Mouse (Mus musculus) heart, embryonic 11.5 days (tissue): Measurements from ENCODE around the gene Rhof. TPM values are rescaled to one million over a fixed set of nuclear protein-coding genes. Genes with fewer than 3 reads are reported as not detected.

Experiments
- ATAC-seq: fragments of 200-750 bp; cut with Nextera tagmentation; replicated peaks from 2 replicates; pipeline ENCODE4 v1.8.0; 2017; ENCODE audit warnings: moderate library complexity; ENCODE audit not compliant: insufficient number of reproducible peaks, low FRiP score, low TSS enrichment
- H3K27ac ChIP-seq: fragments of 300-500 bp; sonication (generic); 2 replicates; pipeline ENCODE4 v1.5.1; 2014; ENCODE audit warnings: mild to moderate bottlenecking, low read depth, low read length
- H3K27me3 ChIP-seq: fragments of 300-500 bp; sonication (generic); 2 replicates; pipeline ENCODE4 v1.6.1; 2014; ENCODE audit warnings: mild to moderate bottlenecking, low read length, mixed read lengths; ENCODE audit not compliant: control insufficient read depth, insufficient read depth
- H3K36me3 ChIP-seq: fragments of 300-500 bp; sonication (generic); 2 replicates; pipeline ENCODE4 v1.6.1; 2014; ENCODE audit warnings: mild to moderate bottlenecking, low read length, moderate library complexity, mixed read lengths; ENCODE audit not compliant: control insufficient read depth, insufficient read depth
- H3K4me1 ChIP-seq: fragments of 300-500 bp; sonication (generic); 2 replicates; pipeline ENCODE4 v1.6.1; 2014; ENCODE audit warnings: low read length; ENCODE audit not compliant: control insufficient read depth, insufficient read depth
- H3K4me2 ChIP-seq: fragments of 300-500 bp; sonication (generic); 2 replicates; pipeline ENCODE4 v1.6.1; 2014; ENCODE audit warnings: mild to moderate bottlenecking, moderate library complexity
- H3K4me3 ChIP-seq: fragments of 300-500 bp; sonication (generic); 2 replicates; pipeline ENCODE4 v1.5.1; 2014; ENCODE audit warnings: low read depth, low read length
- H3K9ac ChIP-seq: fragments of 300-500 bp; sonication (generic); 2 replicates; pipeline ENCODE4 v1.6.1; 2014; ENCODE audit warnings: mild to moderate bottlenecking, low read depth, low read length, moderate library complexity
- H3K9me3 ChIP-seq: fragments of 300-500 bp; sonication (generic); replicated peaks from 2 replicates; pipeline ENCODE4 v1.6.1; 2016; ENCODE audit warnings: low read length; ENCODE audit not compliant: control insufficient read depth
- WGBS: fragments of 180-500 bp; shearing (Covaris S2); extraction: QIAGEN DNeasy Blood & Tissue Kit; methylation state at CpG from one replicate; pipeline ENCODE4 v1.1.7; 2014; ENCODE audit not compliant: insufficient replicate concordance; 5-methylcytosine and 5-hydroxymethylcytosine counted together
- polyA plus RNA-seq: library from polyadenylated mRNA; unstranded; fragments of >200 nt; fragmentation: Nextera tagmentation; extraction: Ambion mirVana; gene quantifications from 2 replicates; pipeline ENCODE4 v1.2.1, GENCODE M21; 2014

Gene Rhof
- polyA plus RNA-seq, 1 experiment from 2014 or later = 1.4 TPM

DNA sequence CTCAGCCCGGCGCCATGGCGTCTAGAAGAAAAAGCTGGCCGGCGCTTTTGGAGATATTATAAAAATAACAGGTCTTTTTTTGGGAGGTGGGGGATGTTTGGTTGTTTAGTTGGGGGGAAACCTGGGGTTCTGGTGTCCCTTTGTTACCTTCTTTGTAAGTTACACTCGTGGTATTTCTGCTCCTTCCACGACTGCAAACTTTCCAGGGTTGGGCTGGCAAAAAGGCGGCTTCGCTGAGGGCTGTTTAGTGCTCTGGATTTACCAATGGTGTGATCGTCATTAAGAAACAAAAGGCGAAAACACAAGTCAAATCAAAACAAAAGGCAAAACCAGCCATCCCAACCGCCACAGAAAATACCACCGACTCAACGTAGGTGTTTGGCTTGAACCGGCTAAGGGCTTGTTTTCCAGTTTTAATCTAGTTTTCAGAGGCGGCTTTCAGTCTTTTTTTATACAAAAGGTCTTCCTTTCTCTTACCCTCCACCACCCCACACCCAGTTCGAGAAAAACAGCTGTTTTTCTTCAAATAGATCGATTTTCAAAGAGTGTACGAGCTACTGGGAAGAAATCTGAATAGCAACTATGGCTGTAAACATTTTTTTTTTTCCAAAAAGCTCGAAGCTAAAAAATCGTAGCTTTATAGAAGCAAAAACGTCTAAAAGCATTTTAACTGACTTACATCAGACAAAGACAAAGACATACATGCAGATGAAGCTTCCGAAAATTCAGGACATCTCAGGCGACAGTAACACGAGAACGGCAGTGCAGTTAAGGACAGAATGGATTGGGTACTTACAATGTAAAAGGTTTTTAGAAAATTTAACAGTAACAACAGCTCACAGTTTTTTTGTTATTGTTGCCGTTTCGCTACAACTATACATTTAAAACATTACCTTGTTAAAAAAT lies 7.5 kb upstream of the Rhof start:
- Histone ChIP-seq H3K4me2 (peak overlapping the region; percentile 100), H3K9me3 (no peaks in the 10 kb centered on the region), H3K9ac (peak overlapping the region; percentile 100), H3K36me3 (no peaks in the 10 kb centered on the region), H3K27me3 (no peaks in the 10 kb centered on the region), H3K4me3 (peak overlapping the region; percentile 92), H3K4me1 (peaks cover 51% of the 10 kb centered on the region), H3K27ac (peak overlapping the region; percentile 100)
- ATAC-seq = no peak
- 1% methylated on average over 28 of the region's 28 CpGs for WGBS

DNA sequence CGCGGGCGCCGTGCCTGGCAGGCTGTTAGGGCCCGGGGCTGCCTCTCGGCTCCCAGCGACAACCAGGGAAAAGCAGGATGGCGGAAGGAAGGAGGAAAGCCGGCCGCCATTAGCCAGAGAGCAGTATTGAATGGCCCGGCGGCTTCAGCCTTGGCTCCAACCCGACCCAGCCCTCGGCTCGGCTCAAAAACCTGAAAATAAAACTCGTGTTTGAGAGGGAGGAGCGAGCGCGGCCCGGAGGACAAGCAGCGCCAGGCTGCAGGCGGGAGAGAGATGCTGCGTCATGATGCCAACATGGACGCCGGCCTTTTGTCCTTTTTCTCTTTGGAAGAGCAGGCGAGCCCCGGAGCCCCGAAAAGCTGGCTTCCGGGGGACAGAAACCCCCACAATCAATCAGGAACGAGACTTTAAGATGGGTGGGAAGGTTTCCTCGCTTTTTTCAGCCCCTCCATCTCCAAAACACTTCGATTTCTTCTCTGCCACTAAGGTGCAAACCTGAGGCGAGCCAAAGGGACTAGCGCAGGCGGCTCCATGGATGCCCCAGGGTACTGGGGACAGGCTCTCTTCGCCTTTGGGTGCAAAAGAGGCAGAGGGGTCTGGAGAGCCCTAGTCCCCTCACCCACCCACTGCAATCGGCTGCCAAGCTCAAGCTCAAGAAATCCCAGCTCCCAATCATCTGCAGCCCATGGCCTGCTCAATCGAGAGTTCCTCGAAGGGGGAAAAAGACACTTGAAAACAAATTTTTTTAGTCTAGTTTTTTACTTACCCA lies 6.6 kb upstream of the Rhof start:
- Histone ChIP-seq H3K4me2 (peak overlapping the region; percentile 100), H3K27ac (peak overlapping the region; percentile 100), H3K4me1 (peaks cover 51% of the 10 kb centered on the region), H3K27me3 (no peaks in the 10 kb centered on the region), H3K4me3 (peak overlapping the region; percentile 92), H3K36me3 (no peaks in the 10 kb centered on the region), H3K9ac (peak overlapping the region; percentile 100), H3K9me3 (no peaks in the 10 kb centered on the region)
- under 1% methylated on average over 39 of the region's 39 CpGs for WGBS
- no peak for ATAC-seq

DNA sequence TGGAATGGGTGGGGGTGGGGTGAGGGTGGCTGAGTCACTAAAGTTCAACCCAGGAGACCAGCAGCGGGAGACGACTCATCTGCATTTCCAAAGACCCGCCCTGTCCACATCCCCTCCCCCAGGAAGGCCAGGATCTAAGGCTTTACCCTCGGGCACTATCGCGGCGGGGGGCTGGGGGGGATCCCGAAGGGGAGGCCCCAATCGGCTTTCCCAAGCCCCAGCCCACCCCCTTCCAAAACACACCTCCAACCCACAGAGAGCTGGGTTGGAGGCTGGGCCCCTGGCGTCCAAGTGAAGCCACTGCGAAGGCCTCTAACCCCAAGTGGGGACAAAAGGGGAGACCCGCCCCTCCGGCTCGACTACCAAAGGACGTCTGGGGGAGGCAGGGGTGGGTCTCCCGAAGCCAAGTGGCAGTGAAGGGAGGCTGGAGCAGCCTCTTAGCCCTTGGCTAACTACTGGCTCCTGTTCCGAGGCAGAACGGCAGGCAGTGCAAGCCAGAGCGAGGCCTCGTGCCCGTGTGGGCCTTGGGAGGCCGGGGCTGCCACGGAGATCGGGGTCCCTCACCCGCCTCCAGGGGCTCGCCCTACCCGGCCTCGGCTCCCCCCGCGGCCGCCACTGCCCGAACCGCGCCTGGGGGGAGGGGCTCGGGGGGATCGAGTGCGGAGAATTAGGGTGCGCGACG lies 5.9 kb upstream of the Rhof start:
- ATAC-seq = peak; percentile 49
- Histone ChIP-seq H3K4me1 (peaks cover 55% of the 10 kb centered on the region), H3K36me3 (no peaks in the 10 kb centered on the region), H3K27me3 (no peaks in the 10 kb centered on the region), H3K4me3 (peak overlapping the region; percentile 92), H3K9me3 (no peaks in the 10 kb centered on the region), H3K4me2 (peak overlapping the region; percentile 100), H3K27ac (peak overlapping the region; percentile 100), H3K9ac (peak overlapping the region; percentile 100)
- 1% methylated on average over 40 of the region's 40 CpGs for WGBS

DNA sequence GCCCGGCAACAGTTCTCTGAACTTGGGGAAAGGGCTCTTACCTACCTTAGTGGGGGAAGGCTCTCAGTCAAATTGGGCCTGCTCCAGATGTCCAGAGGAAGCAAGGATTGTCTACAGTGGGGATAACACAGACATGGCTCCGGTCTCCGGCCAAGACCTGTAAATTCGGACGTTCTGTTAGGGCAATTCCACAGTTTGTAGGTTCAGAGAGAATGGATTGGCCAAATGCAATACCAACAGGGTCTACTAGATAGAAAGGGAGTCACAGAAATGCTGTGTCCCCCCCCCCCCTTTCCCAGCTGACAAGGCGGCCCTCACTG lies 5.4 kb upstream of the Rhof start:
- Histone ChIP-seq H3K36me3 (no peaks in the 10 kb centered on the region), H3K9ac (peak overlapping the region; percentile 100), H3K9me3 (no peaks in the 10 kb centered on the region), H3K27ac (peak overlapping the region; percentile 100), H3K4me3 (peak overlapping the region; percentile 92), H3K4me2 (peak overlapping the region; percentile 100), H3K27me3 (no peaks in the 10 kb centered on the region), H3K4me1 (peaks cover 58% of the 10 kb centered on the region)
- no peak for ATAC-seq
- WGBS = under 1% methylated on average over 6 of the region's 6 CpGs

DNA sequence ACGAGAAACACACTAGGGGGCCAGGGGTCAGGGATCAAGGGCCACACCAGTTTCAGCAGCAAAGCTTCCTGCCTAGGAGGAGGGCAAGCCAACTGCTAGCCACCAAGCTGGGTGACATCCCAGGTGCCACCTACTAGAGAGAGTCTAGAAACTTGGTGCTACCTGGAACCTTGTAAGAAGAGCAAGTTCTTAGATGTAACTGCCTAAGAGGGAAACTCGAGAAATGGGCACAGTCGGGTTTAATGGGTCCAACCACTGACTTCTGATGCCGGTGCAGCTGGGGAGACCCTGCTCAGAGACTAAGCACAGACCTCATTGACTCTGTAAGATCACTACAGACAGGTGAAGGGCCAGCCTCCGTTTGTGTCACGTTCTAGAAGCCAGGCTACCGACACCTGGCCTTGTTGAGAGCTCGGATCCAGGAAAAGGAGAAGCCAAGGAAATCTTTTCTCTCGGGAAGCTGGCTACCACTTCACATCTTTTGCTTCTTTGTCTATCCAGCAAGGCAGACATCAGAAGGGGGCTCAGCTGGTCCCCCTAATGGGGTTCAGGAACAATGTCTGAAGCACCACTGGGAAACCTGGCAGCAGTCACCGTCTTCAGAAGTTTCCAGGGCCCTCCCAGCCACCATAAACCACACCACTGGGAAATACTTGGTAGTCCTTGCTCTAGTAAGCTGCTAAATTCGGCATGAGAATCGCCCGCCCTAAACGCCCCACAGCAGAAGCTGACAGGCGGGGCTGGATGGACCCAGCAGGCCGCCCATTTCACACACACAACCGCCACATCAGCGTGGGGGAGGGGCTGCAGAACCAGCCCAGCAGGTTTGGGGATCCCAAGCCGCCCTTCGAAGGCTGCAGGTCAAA lies 4.8 kb upstream of the Rhof start:
- H3K9me3 ChIP-seq = no peaks in the 10 kb centered on the region
- H3K4me2 ChIP-seq = peak overlapping the region; percentile 100
- H3K4me1 ChIP-seq = peaks cover 63% of the 10 kb centered on the region
- no peaks in the 10 kb centered on the region for H3K36me3 ChIP-seq
- peak overlapping the region; percentile 92 for H3K4me3 ChIP-seq
- under 1% methylated on average over 20 of the region's 20 CpGs for whole genome bisulfite sequencing
- ATAC-seq = no peak
- peak overlapping the region; percentile 100 for H3K9ac ChIP-seq
- no peaks in the 10 kb centered on the region for H3K27me3 ChIP-seq
- H3K27ac ChIP-seq = peak overlapping the region; percentile 100

DNA sequence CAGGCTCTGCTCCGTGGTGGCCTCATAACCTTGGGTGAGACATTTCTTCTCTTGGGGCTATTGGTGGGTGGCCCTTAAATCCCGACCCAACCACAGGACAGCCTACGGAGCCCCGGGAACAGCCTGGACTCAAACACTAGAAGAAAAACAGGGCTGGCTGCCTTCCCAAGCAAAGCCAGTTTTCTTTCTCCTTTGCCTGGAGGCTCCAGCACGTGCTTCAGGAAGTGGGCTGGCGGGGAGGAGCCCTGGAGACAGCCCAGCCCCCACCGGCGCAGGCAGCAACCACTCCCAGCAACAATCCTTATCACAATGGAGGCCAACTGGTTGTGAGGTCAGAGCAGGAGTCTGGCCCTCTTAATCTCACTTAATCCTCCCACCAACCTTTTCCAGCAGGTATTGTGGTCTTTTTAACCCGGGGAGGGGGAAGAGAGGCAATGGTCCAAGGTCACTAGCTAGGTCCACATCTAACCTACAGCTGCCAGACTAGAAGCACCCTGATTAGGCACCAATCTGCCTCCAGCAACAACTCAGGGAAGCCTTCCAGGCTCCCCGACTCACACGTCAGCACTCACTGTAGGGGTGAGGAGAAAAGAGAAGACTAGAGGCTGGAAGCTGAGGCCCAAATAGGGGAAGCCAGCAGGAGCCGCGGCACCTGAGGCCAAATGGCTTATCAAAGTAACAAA lies 4.0 kb upstream of the Rhof start:
- WGBS = under 1% methylated on average over 13 of the region's 13 CpGs

DNA sequence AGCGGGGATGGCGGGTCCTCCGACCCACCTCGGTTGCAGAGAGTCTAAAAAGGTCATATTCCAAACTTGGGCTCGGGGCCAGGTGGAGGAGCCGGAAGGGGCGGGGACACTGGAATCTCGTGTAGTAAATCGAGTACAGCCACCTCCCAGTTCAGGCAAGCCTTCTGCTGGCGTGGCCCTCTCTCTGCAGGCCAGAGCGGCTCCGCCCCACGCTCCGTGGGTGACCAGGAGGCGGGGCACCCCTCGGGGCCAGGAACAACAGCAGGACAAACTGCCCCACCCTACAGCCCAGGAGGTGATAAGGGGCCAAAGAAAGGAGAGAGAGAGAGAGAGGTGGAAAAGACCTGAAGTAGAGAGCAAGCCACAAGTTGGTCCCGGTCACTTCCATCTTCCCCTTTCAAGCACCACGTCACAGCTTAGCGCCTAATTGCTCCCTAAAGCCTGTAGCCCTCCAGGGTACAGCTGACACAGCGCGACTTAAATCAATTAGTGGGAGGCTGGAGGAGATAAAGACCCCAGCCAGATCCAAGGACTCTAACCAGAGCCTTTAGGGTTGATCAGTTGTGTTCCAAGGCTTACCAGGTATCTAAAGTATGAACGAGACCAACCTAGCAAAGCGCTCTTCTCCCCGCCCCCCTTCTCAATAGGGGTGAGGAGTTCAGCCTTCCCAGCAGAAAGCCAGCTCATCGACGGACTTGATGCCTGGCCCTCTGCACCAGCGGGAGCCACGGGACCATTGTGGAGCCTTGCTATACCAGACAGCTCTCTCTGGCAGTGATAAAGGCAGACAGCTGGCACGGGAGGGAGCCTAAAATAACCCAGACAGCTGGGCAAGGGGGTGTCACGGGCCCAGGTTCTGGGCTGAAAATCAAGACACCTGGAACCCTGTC lies 3.2 kb upstream of the Rhof start:
- Histone ChIP-seq H3K4me1 (peaks cover 69% of the 10 kb centered on the region), H3K27me3 (no peaks in the 10 kb centered on the region), H3K4me2 (peak overlapping the region; percentile 100), H3K36me3 (no peaks in the 10 kb centered on the region), H3K4me3 (peak overlapping the region; percentile 92), H3K9me3 (no peaks in the 10 kb centered on the region), H3K9ac (peak overlapping the region; percentile 100), H3K27ac (peak overlapping the region; percentile 100)
- peak; percentile 58 for ATAC-seq
- WGBS = 1% methylated on average over 30 of the region's 30 CpGs

More for the DNA sequence above, 4.0 kb upstream of the Rhof start:
- no peaks in the 10 kb centered on the region for H3K9me3 ChIP-seq
- H3K4me1 ChIP-seq = peaks cover 69% of the 10 kb centered on the region
- peak overlapping the region; percentile 100 for H3K4me2 ChIP-seq
- no peaks in the 10 kb centered on the region for H3K27me3 ChIP-seq
- peak overlapping the region; percentile 100 for H3K27ac ChIP-seq
- peak overlapping the region; percentile 92 for H3K4me3 ChIP-seq
- no peaks in the 10 kb centered on the region for H3K36me3 ChIP-seq
- peak overlapping the region; percentile 100 for H3K9ac ChIP-seq
- peak; percentile 72 for ATAC-seq
